Mouse (Mus musculus): ENCODE results near the gene Supt4a. TPM values are rescaled to one million over a fixed set of nuclear protein-coding genes. Genes with fewer than 3 reads are reported as not detected.
A peak's percentile ranks its signal among the peaks of the same experiment; 100 is the strongest.

Supt4a gene
- polyA plus RNA-seq, 1 experiment from 2014 or later: 111 TPM

GRCm38 (mm10) chr11:87703654-87704053 lies 33.7 kb upstream of the Supt4a start:
- Histone ChIP-seq H3K4me2 (ENCODE audit: low read depth, low read length) (no peak overlapping the region), H3K4me1 (ENCODE audit: control insufficient read depth, insufficient read depth, low read length) (no peaks in the 10 kb centered on the region), H3K27ac (ENCODE audit: low read length) (no peak overlapping the region), H3K9me3 (replicated peaks; ENCODE audit: control insufficient read depth, low read length) (no peaks in the 10 kb centered on the region), H3K9ac (ENCODE audit: low read length) (no peak overlapping the region), H3K36me3 (ENCODE audit: control insufficient read depth, insufficient read depth) (no peaks in the 10 kb centered on the region), H3K4me3 (ENCODE audit: low read length) (no peak overlapping the region), H3K27me3 (ENCODE audit: control insufficient read depth, insufficient read depth, low read length) (no peaks in the 10 kb centered on the region)
- WGBS: 89% methylated on average over 5 of the region's 5 CpGs
- no peak for ATAC-seq (replicated peaks; ENCODE audit: extremely low read depth, insufficient read depth, low FRiP score)

DNA sequence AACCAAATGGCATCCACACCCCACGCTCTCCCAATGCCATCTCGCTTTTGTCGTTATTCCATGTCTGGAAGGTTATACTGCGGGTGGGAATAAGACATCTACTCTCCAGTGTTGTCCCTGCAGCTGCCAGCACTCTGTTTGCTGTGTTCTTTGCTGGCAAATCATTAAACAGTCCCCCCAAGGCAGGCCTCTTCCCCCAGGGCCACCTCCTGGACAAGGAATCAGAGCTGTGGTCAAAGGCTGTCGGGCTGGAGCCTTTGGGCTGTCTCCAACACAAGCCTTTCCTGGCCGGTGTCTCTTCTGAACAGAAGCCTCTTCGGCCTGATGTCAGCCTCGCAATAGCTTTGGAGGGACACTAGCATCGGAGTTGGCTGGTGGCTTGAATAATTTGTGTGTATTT lies 33.1 kb upstream of the Supt4a start:
- H3K9ac ChIP-seq (ENCODE audit: low read length): no peak overlapping the region
- no peaks in the 10 kb centered on the region for H3K9me3 ChIP-seq (replicated peaks; ENCODE audit: control insufficient read depth, low read length)
- no peak overlapping the region for H3K27ac ChIP-seq (ENCODE audit: low read length)

GRCm38 (mm10) chr11:87707570-87707969 lies 29.8 kb upstream of the Supt4a start:
- Histone ChIP-seq H3K27me3 (ENCODE audit: control insufficient read depth, insufficient read depth, low read length) (no peaks in the 10 kb centered on the region), H3K4me2 (ENCODE audit: low read depth, low read length) (no peak overlapping the region), H3K36me3 (ENCODE audit: control insufficient read depth, insufficient read depth) (no peaks in the 10 kb centered on the region), H3K27ac (ENCODE audit: low read length) (no peak overlapping the region), H3K4me3 (ENCODE audit: low read length) (no peak overlapping the region), H3K4me1 (ENCODE audit: control insufficient read depth, insufficient read depth, low read length) (peaks cover 5% of the 10 kb centered on the region; the same call in 1 of the 2 replicates), H3K9ac (ENCODE audit: low read length) (no peak overlapping the region), H3K9me3 (replicated peaks; ENCODE audit: control insufficient read depth, low read length) (no peaks in the 10 kb centered on the region)
- WGBS: 55% methylated on average over 8 of the region's 8 CpGs
- ATAC-seq (replicated peaks; ENCODE audit: extremely low read depth, insufficient read depth, low FRiP score): no peak

More for the DNA sequence above, 33.1 kb upstream of the Supt4a start:
- H3K4me2 ChIP-seq (ENCODE audit: low read depth, low read length): no peak overlapping the region
- ATAC-seq (replicated peaks; ENCODE audit: extremely low read depth, insufficient read depth, low FRiP score): no peak
- no peaks in the 10 kb centered on the region for H3K36me3 ChIP-seq (ENCODE audit: control insufficient read depth, insufficient read depth)
- H3K4me1 ChIP-seq (ENCODE audit: control insufficient read depth, insufficient read depth, low read length): no peaks in the 10 kb centered on the region
- no peak overlapping the region for H3K4me3 ChIP-seq (ENCODE audit: low read length)
- WGBS: 87% methylated on average over 9 of the region's 9 CpGs
- no peaks in the 10 kb centered on the region for H3K27me3 ChIP-seq (ENCODE audit: control insufficient read depth, insufficient read depth, low read length)

DNA sequence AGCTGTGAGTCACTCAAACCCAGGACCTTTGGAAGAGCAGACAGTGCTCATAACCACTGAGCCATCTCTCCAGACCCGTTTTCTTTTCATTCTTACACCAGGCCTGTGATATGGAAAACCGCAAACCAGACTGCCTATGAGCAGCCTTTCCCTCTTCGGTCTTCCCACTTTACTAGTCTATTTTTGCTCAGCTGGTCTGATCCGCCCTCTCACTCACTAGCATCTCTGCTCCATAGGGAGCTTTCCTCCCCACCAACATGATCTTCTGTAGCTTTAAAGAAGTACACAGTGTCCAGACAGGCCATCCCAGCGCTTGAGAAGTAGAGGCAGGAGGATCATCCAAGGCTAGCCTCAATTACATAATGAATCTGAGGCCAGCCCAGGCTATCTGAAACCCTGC lies 28.4 kb upstream of the Supt4a start:
- Histone ChIP-seq H3K27me3 (ENCODE audit: control insufficient read depth, insufficient read depth, low read length) (no peaks in the 10 kb centered on the region), H3K36me3 (ENCODE audit: control insufficient read depth, insufficient read depth) (no peaks in the 10 kb centered on the region), H3K4me2 (ENCODE audit: low read depth, low read length) (no peak overlapping the region), H3K4me1 (ENCODE audit: control insufficient read depth, insufficient read depth, low read length) (peaks cover 5% of the 10 kb centered on the region; the same call in 1 of the 2 replicates), H3K9me3 (replicated peaks; ENCODE audit: control insufficient read depth, low read length) (no peaks in the 10 kb centered on the region), H3K4me3 (ENCODE audit: low read length) (no peak overlapping the region), H3K27ac (ENCODE audit: low read length) (no peak overlapping the region), H3K9ac (ENCODE audit: low read length) (no peak overlapping the region)
- no peak for ATAC-seq (replicated peaks; ENCODE audit: extremely low read depth, insufficient read depth, low FRiP score)
- 53% methylated on average over 5 of the region's 5 CpGs for WGBS

DNA sequence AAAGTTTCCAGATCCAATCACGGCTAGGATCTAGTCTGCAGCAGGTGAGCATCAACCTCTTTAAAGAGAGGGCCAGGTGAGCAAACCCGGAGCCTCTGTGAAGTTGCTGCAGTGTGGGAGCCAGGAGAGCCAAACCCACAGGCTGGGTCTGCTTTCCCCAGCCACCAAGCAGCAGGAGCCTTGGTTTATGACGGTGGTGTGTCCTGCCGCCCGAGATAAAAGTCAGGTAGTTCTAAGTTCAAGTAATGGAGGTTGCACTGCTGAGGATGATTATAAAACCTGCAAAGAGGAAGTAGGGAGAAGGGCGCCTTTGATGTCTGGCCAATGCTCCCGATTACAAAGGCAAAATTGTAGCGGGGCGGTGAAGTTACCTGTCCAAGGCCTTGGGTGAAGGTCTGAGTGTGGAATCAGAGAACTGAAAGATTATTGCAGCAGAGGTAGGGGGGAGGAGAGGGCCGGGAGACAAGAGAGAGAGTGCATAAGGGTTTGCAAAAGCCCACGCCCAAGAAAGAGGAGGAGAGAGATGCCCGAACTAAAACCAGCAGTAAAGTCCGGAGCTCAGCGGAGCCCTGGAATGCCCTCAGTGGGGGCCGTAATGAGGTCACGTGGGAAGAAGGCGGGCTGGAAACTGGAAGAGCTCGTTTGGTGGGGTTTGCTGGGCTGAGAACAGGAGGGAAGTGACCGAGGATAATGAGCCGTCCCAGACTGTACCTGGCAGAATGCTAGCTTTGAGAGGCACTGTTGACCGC lies 27.7 kb upstream of the Supt4a start:
- 12% methylated on average over 21 of the region's 21 CpGs for WGBS
- H3K27ac ChIP-seq (ENCODE audit: low read length): no peak overlapping the region
- no peak for ATAC-seq (replicated peaks; ENCODE audit: extremely low read depth, insufficient read depth, low FRiP score)

DNA sequence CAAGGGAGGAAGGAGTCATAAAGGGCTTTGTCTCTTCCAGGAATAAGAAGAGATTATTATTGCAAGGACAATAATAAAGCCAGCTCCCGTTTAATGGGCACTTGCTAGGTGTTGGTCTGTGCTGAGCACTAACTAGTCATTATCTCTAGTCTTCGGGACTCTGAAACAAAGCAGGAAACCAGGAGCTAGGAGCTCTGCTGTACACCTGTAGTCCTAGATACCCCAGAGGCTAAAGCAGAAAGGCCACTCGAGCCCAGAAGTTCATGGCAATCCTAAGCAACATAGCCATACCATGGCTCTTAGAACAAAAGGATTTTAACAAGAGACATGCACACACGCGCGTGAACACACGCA lies 27.1 kb upstream of the Supt4a start:
- no peak for ATAC-seq (replicated peaks; ENCODE audit: extremely low read depth, insufficient read depth, low FRiP score)
- Histone ChIP-seq H3K4me1 (ENCODE audit: control insufficient read depth, insufficient read depth, low read length) (peaks cover 5% of the 10 kb centered on the region; the same call in 1 of the 2 replicates), H3K27ac (ENCODE audit: low read length) (no peak overlapping the region), H3K27me3 (ENCODE audit: control insufficient read depth, insufficient read depth, low read length) (no peaks in the 10 kb centered on the region), H3K4me2 (ENCODE audit: low read depth, low read length) (peak overlapping the region; percentile 66), H3K9me3 (replicated peaks; ENCODE audit: control insufficient read depth, low read length) (no peaks in the 10 kb centered on the region), H3K36me3 (ENCODE audit: control insufficient read depth, insufficient read depth) (no peaks in the 10 kb centered on the region), H3K9ac (ENCODE audit: low read length) (peak overlapping the region; percentile 49), H3K4me3 (ENCODE audit: low read length) (peak overlapping the region; percentile 41)
- 49% methylated on average over 7 of the region's 7 CpGs for WGBS

More for the DNA sequence above, 27.7 kb upstream of the Supt4a start:
- Histone ChIP-seq H3K9ac (ENCODE audit: low read length) (peak overlapping the region; percentile 49), H3K36me3 (ENCODE audit: control insufficient read depth, insufficient read depth) (no peaks in the 10 kb centered on the region), H3K9me3 (replicated peaks; ENCODE audit: control insufficient read depth, low read length) (no peaks in the 10 kb centered on the region), H3K4me1 (ENCODE audit: control insufficient read depth, insufficient read depth, low read length) (peaks cover 5% of the 10 kb centered on the region; the same call in 1 of the 2 replicates), H3K4me2 (ENCODE audit: low read depth, low read length) (peak overlapping the region; percentile 66), H3K4me3 (ENCODE audit: low read length) (peak overlapping the region; percentile 41), H3K27me3 (ENCODE audit: control insufficient read depth, insufficient read depth, low read length) (no peaks in the 10 kb centered on the region)

- H3K9ac ChIP-seq (ENCODE audit: low read length): no peak overlapping the region
- no peak for ATAC-seq (replicated peaks; ENCODE audit: extremely low read depth, insufficient read depth, low FRiP score)
- H3K4me1 ChIP-seq (ENCODE audit: control insufficient read depth, insufficient read depth, low read length): peaks cover 5% of the 10 kb centered on the region; the same call in 1 of the 2 replicates
- no peak overlapping the region for H3K27ac ChIP-seq (ENCODE audit: low read length)
- H3K27me3 ChIP-seq (ENCODE audit: control insufficient read depth, insufficient read depth, low read length): no peaks in the 10 kb centered on the region
- 63% methylated on average over 4 of the region's 4 CpGs for WGBS
- H3K4me2 ChIP-seq (ENCODE audit: low read depth, low read length): no peak overlapping the region
- H3K36me3 ChIP-seq (ENCODE audit: control insufficient read depth, insufficient read depth): no peaks in the 10 kb centered on the region
- no peaks in the 10 kb centered on the region for H3K9me3 ChIP-seq (replicated peaks; ENCODE audit: control insufficient read depth, low read length)
- no peak overlapping the region for H3K4me3 ChIP-seq (ENCODE audit: low read length)
Observed at GRCm38 (mm10) chr11:87712188-87712587, 25.2 kb upstream of the Supt4a start.

GRCm38 (mm10) chr11:87715999-87716398 lies 21.4 kb upstream of the Supt4a start:
- H3K4me2 ChIP-seq (ENCODE audit: low read depth, low read length): no peak overlapping the region
- no peaks in the 10 kb centered on the region for H3K9me3 ChIP-seq (replicated peaks; ENCODE audit: control insufficient read depth, low read length)
- H3K27me3 ChIP-seq (ENCODE audit: control insufficient read depth, insufficient read depth, low read length): no peaks in the 10 kb centered on the region
- no peak overlapping the region for H3K9ac ChIP-seq (ENCODE audit: low read length)
- no peaks in the 10 kb centered on the region for H3K4me1 ChIP-seq (ENCODE audit: control insufficient read depth, insufficient read depth, low read length)
- WGBS: 78% methylated on average over 4 of the region's 4 CpGs
- no peak for ATAC-seq (replicated peaks; ENCODE audit: extremely low read depth, insufficient read depth, low FRiP score)
- no peak overlapping the region for H3K27ac ChIP-seq (ENCODE audit: low read length)
- H3K36me3 ChIP-seq (ENCODE audit: control insufficient read depth, insufficient read depth): no peaks in the 10 kb centered on the region
- H3K4me3 ChIP-seq (ENCODE audit: low read length): no peak overlapping the region

- Histone ChIP-seq H3K9ac (ENCODE audit: low read length) (no peak overlapping the region), H3K27me3 (ENCODE audit: control insufficient read depth, insufficient read depth, low read length) (no peaks in the 10 kb centered on the region), H3K4me2 (ENCODE audit: low read depth, low read length) (no peak overlapping the region), H3K36me3 (ENCODE audit: control insufficient read depth, insufficient read depth) (no peaks in the 10 kb centered on the region), H3K4me1 (ENCODE audit: control insufficient read depth, insufficient read depth, low read length) (no peaks in the 10 kb centered on the region), H3K27ac (ENCODE audit: low read length) (no peak overlapping the region), H3K4me3 (ENCODE audit: low read length) (no peak overlapping the region), H3K9me3 (replicated peaks; ENCODE audit: control insufficient read depth, low read length) (no peaks in the 10 kb centered on the region)
- WGBS: 72% methylated on average over 7 of the region's 7 CpGs
- no peak for ATAC-seq (replicated peaks; ENCODE audit: extremely low read depth, insufficient read depth, low FRiP score)
Observed at GRCm38 (mm10) chr11:87719526-87719925, 17.8 kb upstream of the Supt4a start.
